Mouse (Mus musculus): Measurements from ENCODE around the gene Ap4b1.

Ap4b1 gene

DNA sequence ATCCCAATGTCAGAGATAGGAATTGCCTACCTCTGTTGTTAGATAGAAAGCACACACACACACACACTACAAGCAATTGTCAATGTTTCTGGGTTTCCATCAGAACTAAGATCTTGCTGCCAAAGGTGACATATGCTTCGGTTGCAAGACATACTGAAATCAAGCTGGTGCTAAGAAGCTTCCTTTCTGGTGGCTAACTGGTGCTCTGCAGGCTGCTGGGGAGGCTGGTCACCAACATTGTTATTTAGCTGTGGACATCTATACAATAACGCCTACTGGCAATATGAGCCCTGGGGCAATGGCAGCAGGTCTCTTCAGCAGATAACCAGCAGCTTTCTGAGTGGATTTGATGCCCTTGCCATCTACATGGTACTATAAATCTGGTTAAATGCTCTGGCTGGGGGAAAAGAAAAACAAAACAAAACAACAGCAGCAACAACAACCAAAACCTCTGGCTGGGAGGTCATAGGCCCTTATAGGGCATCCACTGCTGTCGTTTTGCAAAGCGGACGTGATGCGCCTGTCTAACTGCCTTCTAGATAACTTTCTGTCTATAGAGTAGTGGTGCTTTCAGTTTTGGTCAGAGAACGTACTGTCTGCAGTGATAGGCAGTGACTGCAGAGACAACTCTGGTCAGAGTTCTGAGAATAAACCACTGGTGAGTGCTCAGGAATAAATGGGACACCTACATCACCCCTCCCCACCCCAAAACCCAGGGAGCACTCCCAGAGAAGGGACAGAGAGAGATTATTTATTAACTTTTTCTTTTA lies 47.9 kb downstream of the Ap4b1 start:
- DNase-seq = no peak

DNA sequence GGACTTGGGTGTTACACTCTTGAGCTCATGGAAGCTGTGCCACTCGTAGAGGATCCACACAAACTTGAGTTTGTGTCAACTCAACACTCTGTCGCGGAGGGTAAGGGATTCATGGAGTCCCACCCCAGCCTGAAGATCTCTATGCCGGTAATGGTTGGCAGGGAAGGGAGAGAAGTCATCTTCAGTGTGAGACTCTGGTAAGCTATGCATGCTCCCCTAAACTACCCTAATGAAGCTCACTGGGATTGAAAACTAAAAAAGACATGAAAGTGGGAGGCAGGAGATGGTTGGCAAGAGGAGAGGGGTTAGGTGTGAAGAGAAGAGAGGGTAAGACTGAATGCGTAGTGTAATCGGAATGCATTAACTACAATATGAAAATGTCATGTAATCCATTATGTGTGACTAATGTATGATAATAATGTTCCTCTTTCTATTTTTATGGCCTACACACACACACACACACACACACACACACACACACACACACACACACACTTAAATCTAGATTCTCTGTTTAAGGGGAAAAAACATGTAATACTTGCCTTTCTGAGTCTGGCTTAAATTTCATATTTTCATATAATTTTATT lies 48.8 kb downstream of the Ap4b1 start:
- DNase-seq = no peak

DNA sequence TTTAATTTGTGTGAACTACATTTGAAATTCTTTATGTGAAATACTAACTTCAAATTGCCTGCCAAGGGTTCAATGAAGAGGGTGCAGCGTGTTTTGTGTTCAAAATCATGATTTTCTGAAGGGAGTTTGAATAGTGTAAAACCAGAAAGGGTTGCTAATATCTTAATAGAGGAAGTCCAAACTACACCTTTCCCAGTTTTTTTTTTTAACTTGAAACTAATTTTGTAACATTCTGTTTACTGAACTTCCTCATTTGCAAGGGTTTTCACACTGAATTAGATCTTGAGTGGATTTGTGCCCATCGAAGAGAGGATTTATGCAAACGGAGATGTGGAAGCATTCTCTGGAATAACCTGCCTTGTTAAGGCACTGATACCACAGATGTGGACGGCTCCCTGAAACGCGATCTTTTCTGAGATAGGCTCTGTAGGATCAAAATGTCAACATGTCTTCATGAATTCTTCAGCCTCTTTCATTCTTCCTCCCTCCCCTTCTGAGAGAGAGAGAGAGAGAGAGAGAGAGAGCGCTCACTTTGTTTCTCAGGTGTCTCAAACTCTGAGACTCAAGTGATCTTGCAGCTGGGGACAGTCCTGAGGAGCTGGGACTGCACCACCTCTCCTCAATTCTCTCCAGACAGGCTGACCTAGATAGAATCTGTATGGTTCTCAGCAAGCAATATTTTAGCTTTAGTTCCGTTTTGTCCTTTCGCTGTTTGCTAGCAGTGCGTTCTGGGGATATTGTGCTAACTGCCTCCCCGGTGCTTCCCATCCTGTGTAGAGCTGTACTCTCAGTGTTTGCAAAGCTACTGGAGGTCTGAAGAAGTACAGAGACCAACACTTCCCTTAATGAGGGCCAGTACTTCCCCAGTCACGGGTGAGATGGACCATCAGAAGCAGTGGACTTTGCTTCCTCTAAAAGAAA lies 49.8 kb downstream of the Ap4b1 start, which contains the start of gene Ptpn22:
TSS of gene Ptpn22 (plus strand) at position 915 of the 921 bp plus-strand sequence.
- peak; percentile 15 for DNase-seq

DNA sequence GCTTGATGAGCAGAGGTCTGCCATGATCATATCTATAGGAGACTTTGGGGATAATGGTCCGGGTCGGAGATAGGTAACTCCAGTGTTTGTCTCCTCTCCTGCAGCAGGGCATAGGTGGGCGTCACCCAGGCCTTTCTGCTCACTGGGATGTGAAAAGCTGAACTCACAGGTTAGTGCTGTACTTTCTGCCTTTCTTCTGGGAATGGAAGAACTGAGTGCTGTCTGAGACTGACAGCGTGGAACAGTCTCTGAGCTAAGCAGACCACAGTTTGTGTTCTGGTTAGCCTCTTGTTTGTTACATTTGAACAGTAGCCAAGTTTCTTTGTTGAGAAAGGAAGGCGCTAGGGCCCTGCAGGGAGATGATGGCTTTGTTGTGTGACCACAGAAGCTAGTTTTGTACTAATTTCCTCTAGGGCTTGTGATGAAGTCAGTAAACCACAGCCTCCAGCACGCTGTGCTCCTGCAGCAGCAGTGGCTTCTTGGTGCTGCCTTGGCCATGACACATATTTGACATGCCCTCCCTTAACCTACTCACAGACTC lies 50.6 kb downstream of the Ap4b1 start:
- peak; percentile 51 for DNase-seq

DNA sequence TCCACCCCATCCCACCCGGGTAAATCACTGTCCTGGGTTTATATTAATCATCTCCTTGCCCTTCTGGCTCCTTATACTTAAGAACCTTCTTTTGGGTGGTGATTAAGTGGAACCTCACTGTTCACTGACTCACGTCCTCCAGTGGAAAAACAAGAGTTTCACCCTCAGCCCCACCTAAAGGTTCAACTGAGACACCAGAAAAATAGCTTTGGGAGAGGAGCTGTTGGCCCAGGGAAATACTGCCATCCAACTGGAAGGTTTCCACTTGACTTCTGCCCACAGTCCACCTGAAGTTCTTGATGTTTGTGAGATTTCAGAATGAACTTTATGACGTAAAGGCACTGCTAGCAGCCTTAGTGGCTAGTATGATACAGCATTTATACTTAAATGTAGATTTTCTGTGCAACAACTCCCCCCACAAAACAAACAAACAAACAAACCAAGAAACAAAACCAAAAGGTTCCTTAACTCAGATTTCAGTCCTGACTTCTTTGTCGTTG lies 53.5 kb downstream of the Ap4b1 start:
- no peak for DNase-seq

DNA sequence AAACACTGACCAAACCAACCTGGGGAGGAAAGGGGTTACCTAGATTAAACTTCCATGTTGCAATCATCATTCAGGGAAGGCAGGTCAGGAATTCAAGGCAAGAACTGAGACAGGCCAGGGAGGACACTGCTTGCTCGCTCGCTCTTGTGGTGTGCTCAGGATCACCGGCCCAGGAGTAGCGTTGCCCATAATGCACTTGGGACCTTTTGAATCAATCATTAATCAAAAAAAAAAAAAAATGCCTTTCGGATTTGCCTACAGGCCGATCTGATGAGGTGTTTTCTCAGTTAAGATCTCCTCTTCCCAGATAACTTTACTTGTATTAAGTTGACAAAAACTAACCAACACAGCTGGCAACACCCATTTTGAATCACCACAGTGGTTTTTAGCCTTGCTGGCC lies 54.9 kb downstream of the Ap4b1 start:
- DNase-seq = no peak

DNA sequence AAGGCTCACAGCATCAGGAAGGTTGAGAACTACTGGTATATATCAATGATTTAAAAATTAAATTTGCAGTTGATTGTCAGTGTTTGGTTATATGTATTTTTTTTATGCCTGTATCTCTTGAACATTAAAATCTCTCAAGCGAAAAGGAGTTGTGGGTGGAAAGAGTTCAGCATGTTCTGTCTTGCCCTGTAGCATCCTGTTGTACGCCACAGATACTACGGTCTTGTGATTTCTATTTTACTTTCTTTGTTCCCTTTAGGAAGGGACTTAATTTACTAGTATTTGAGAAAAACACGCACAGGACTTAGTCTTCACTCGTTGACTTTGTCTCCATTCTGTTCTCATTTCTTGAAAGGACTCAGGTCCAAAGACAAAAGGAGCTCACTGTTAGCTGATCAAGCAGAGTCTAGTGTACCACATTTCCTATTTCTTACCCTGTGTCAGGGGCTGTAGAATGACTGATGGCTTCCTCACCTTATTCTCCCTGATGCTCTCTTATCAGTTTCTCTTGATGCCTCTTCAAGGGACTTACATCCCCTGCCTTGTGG lies 58.2 kb downstream of the Ap4b1 start:
- DNase-seq = no peak

DNA sequence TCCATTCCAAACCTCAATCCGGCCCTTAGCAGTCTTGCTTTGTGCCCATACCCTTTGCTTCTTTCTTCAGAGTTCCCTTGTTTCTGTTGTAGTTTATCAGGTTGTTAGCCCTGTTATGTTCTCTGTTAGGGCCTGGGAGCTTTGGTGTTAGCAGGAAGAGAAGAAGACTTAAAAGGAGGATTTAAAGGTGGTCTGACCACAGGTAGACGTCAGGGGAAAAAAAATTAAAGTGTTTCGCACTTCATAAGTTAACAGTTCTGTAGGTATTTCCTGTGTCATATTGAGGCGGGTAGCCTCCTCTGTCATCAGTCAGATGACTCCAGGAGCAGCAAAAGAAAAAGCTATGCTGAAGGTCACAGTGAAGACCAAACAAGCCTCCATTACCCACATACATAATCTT lies 58.7 kb downstream of the Ap4b1 start:
- no peak for DNase-seq
